Mouse (Mus musculus) forelimb bud, embryonic 11.5 days (tissue): Measurements from ENCODE around the gene Myo18a.

Source experiments
- DNase-seq: peaks from one replicate; pipeline ENCODE4 v3.0.0-alpha.2; 2012; ENCODE audit warnings: low read depth, low spot score

Gene Myo18a

GRCm38 (mm10) chr11:77872236-77872635 lies 109.2 kb downstream of the Myo18a start:
- no peak for DNase-seq

- no peak for DNase-seq
Observed at GRCm38 (mm10) chr11:77872685-77873084, 109.6 kb downstream of the Myo18a start.

- no peak for DNase-seq
Observed at GRCm38 (mm10) chr11:77873116-77873515, 110.1 kb downstream of the Myo18a start.

GRCm38 (mm10) chr11:77874685-77875231 lies 111.7 kb downstream of the Myo18a start:
- no peak for DNase-seq

GRCm38 (mm10) chr11:77875269-77875668 lies 112.2 kb downstream of the Myo18a start:
- no peak for DNase-seq

- DNase-seq, result no peak
Observed at GRCm38 (mm10) chr11:77875847-77876759, 113.1 kb downstream of the Myo18a start.

GRCm38 (mm10) chr11:77876760-77877148 lies 113.7 kb downstream of the Myo18a start:
- DNase-seq, result no peak

- no peak for DNase-seq
Observed at GRCm38 (mm10) chr11:77884524-77885245, 121.6 kb downstream of the Myo18a start.

GRCm38 (mm10) chr11:77885246-77885575 lies 122.2 kb downstream of the Myo18a start:
- no peak for DNase-seq

GRCm38 (mm10) chr11:77887373-77887960 lies 124.4 kb downstream of the Myo18a start:
- no peak for DNase-seq

GRCm38 (mm10) chr11:77888846-77889245 lies 125.8 kb downstream of the Myo18a start:
- no peak for DNase-seq

- DNase-seq, result no peak
Observed at GRCm38 (mm10) chr11:77889484-77889883, 126.4 kb downstream of the Myo18a start.

GRCm38 (mm10) chr11:77890648-77891258 lies 127.7 kb downstream of the Myo18a start:
- DNase-seq, result no peak

- no peak for DNase-seq
Observed at GRCm38 (mm10) chr11:77892883-77893282, 129.8 kb downstream of the Myo18a start.

- DNase-seq, result no peak
Observed at GRCm38 (mm10) chr11:77893283-77893682, 130.2 kb downstream of the Myo18a start.

- DNase-seq, result peak; percentile 63
Observed at GRCm38 (mm10) chr11:77893787-77894718, 131.0 kb downstream of the Myo18a start, which contains the start of gene Pipox. Gene Pipox (minus strand): TSS chr11:77894096.

- no peak for DNase-seq
Observed at GRCm38 (mm10) chr11:77894967-77895366, 131.9 kb downstream of the Myo18a start.

- no peak for DNase-seq
Observed at GRCm38 (mm10) chr11:77896011-77896410, 133.0 kb downstream of the Myo18a start.

GRCm38 (mm10) chr11:77896480-77896819 lies 133.4 kb downstream of the Myo18a start:
- no peak for DNase-seq
